Mouse (Mus musculus) erythroblast, adult 5-6 weeks (primary cell): Measurements from ENCODE around the gene Cfl1. TPM values are rescaled to one million over a fixed set of nuclear protein-coding genes. Genes with fewer than 3 reads are reported as not detected.

ENCODE experiments used
- ATAC-seq: replicated peaks from 2 replicates; pipeline ENCODE4 v1.8.0; 2016; ENCODE audit warnings: moderate number of reproducible peaks, mild to moderate bottlenecking, moderate TSS enrichment, inconsistent platforms; ENCODE audit not compliant: poor library complexity, low FRiP score, severe bottlenecking
- total RNA-seq, 2 experiments: library from RNA; stranded (forward) in 1 of 2; stranded (reverse) in 1 of 2; fragments of 150-400 nt in 1 of 2; fragments of 200-764, 138-1000 nt in 1 of 2; gene quantifications; 2 replicates each; pipeline versions ENCODE4 v1.2.3 to v1.2.4; 2015 to 2017; ENCODE audit warnings: low replicate concordance in 2 of 2

Cfl1 gene
- total RNA-seq, 2 experiments from 2014 or later = 380 to 540 TPM

- no peak for ATAC-seq
These were observed 26.3 kb upstream of the Cfl1 start for GRCm38 (mm10) chr19:5463791-5464562.

GRCm38 (mm10) chr19:5465037-5465436 is 25.2 kb upstream of the Cfl1 start:
- ATAC-seq = no peak

- ATAC-seq = no peak
These were observed 23.2 kb upstream of the Cfl1 start for GRCm38 (mm10) chr19:5466916-5467500.

- ATAC-seq = no peak
These were observed 21.9 kb upstream of the Cfl1 start, which contains the start of gene Ctsw for GRCm38 (mm10) chr19:5468374-5468773. Gene Ctsw, minus strand, starts transcription at chr19:5468507.

- no peak for ATAC-seq
These were observed 18.4 kb upstream of the Cfl1 start for GRCm38 (mm10) chr19:5471846-5472245.

GRCm38 (mm10) chr19:5472857-5473256 is 17.4 kb upstream of the Cfl1 start:
- no peak for ATAC-seq

GRCm38 (mm10) chr19:5473720-5474119 is 16.5 kb upstream of the Cfl1 start, which contains the start of gene Efemp2:
Gene Efemp2, plus strand, starts transcription at chr19:5473954.
- no peak for ATAC-seq

- no peak for ATAC-seq
These were observed 15.8 kb upstream of the Cfl1 start for GRCm38 (mm10) chr19:5474281-5475068.

- no peak for ATAC-seq
These were observed 15.1 kb upstream of the Cfl1 start for GRCm38 (mm10) chr19:5475069-5475714.

GRCm38 (mm10) chr19:5477004-5477667 is 13.1 kb upstream of the Cfl1 start:
- ATAC-seq = no peak

- no peak for ATAC-seq
These were observed 12.5 kb upstream of the Cfl1 start for GRCm38 (mm10) chr19:5477668-5478300.

- ATAC-seq = no peak
These were observed 10.2 kb upstream of the Cfl1 start for GRCm38 (mm10) chr19:5480016-5480415.

- ATAC-seq = no peak
These were observed 8.9 kb upstream of the Cfl1 start for GRCm38 (mm10) chr19:5481398-5481797.

GRCm38 (mm10) chr19:5483386-5484359 is 6.6 kb upstream of the Cfl1 start:
- no peak for ATAC-seq

- no peak for ATAC-seq
These were observed 5.8 kb upstream of the Cfl1 start for GRCm38 (mm10) chr19:5484496-5484895.

GRCm38 (mm10) chr19:5485371-5485770 is 4.9 kb upstream of the Cfl1 start:
- no peak for ATAC-seq

GRCm38 (mm10) chr19:5485821-5486220 is 4.4 kb upstream of the Cfl1 start:
- no peak for ATAC-seq

GRCm38 (mm10) chr19:5486286-5486685 is 4.0 kb upstream of the Cfl1 start:
- no peak for ATAC-seq
